Comparison of ENCODE assay signal across 7 mouse cellular contexts in genomic region chr5:33033121-33033520, GRCm38 (mm10). TPM values are rescaled to one million over a fixed set of nuclear protein-coding genes. Genes with fewer than 3 reads are reported as not detected.
DNase-seq lines count a peak whose midpoint lies in the region; ATAC-seq and TF ChIP-seq lines count a peak whose summit lies in the region.

No protein-coding gene starts in this region.

- no peaks in the 10 kb centered on the region for H3K9me3 ChIP-seq in hindbrain, embryonic 15.5 days

- no peak overlapping the region for H3K4me3 ChIP-seq in hindbrain, embryonic 15.5 days
- no peak overlapping the region for H3K4me3 ChIP-seq in left cerebral cortex, adult 2 months

- ATAC-seq in hindbrain, embryonic 15.5 days (ENCODE audit: low FRiP score, low read depth): peak; percentile 49; the same call in 1 of the 2 replicates
- ATAC-seq in megakaryocyte-erythroid progenitor cell, adult 5-6 weeks (replicated peaks; ENCODE audit: low FRiP score, low TSS enrichment, poor library complexity, severe bottlenecking): peak; percentile 87

- peak; percentile 65 for DNase-seq in WW6 (ENCODE audit: low read depth, low spot score)
- peak; percentile 91 to 95 for DNase-seq in cerebellum, postnatal 14 days
- DNase-seq in gastrocnemius, adult 18-20 months (ENCODE audit: low spot score): peak; percentile 78
- peak; percentile 75 to 81 for DNase-seq in left cerebral cortex, adult 2 months (ENCODE audit: extremely low spot score in 1 of 2, low spot score in 2 of 2)
- peak; percentile 89 for DNase-seq in right cerebral cortex, postnatal 4 days

- H3K36me3 ChIP-seq in hindbrain, embryonic 15.5 days: peaks cover 4% of the 10 kb centered on the region

- intact Hi-C loops in left cerebral cortex, adult 2 months (cut with DNase I): loop anchor here (2.0 to 10.0 kb wide), 4 partner anchors 101 to 288 kb away; partner anchors contain the start of gene Depdc5

- H3K4me2 ChIP-seq in hindbrain, embryonic 15.5 days: no peak overlapping the region

- H3K27ac ChIP-seq in hindbrain, embryonic 15.5 days (replicated peaks): no peak overlapping the region
- no peak overlapping the region for H3K27ac ChIP-seq in left cerebral cortex, adult 2 months

- H3K4me1 ChIP-seq in hindbrain, embryonic 15.5 days (replicated peaks): peaks cover 33% of the 10 kb centered on the region

- no peaks in the 10 kb centered on the region for H3K27me3 ChIP-seq in hindbrain, embryonic 15.5 days

- WGBS in hindbrain, embryonic 15.5 days: 5% methylated on average over 4 of the region's 4 CpGs

- H3K9ac ChIP-seq in hindbrain, embryonic 15.5 days: no peak overlapping the region

- peak; percentile 86 for TF ChIP-seq CTCF in left cerebral cortex, adult 2 months (IDR thresholded peaks at IDR 0.05)

RNA-seq across cellular contexts. Expression of gene Ywhah, which starts 14.5 kb away (rescaled TPM):
- 10 to 100 TPM; 53.1 to 54.1 TPM for total RNA-seq in gastrocnemius, adult 18-20 months (2021)
- 840 and 859 TPM in 2 replicates for polyA plus RNA-seq in hindbrain, embryonic 15.5 days (2015; fragmentation: Nextera tagmentation; extraction: Ambion mirVana)
- total RNA-seq in left cerebral cortex, adult 2 months (2021): 1,000 to 10,000 TPM; 1,061 to 1,220 TPM
- 240 and 310 TPM in 2 replicates for total RNA-seq in megakaryocyte-erythroid progenitor cell, adult 5-6 weeks (2014; fragmentation: Nextera tagmentation)
- 135 and 160 TPM in 2 replicates for total RNA-seq in megakaryocyte-erythroid progenitor cell, adult 5-6 weeks (2017)
